Mouse (Mus musculus): ENCODE data around the gene Sirt7.

Gene Sirt7

DNA sequence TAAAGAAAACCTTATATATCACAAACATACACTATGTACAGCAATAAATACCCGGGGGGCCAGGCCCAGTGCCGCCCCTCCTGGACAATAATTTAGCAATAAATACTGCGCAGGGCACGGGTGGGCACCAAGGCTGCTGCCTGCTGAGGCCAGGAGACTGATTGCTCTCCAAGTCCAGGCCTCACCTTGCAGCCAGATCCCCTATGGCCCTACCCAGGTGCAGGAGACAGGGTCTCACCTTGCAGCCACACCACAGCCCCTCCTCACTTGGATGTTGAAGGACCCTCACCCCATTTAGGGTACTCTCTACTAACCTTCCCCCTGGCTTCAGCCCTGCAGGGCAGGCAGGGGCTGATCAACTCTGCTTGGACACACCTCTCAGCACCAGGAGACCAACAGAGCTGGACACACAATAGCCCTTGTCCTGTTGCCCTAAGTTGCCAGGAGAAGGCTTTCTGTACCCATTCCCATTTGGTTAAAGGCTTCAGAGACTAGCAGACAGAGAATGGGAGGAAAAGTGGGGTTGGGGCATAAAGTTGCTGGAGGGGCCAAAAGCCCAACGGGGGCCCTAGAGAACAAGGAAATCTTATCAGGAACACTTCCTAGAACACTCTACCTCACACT is at the start of gene Sirt7:
Gene Sirt7 (minus strand): TSS at position 89 of the 624 bp plus-strand sequence.
- DNase-seq, result peak in 1 of 2 experiments; percentile 42

DNA sequence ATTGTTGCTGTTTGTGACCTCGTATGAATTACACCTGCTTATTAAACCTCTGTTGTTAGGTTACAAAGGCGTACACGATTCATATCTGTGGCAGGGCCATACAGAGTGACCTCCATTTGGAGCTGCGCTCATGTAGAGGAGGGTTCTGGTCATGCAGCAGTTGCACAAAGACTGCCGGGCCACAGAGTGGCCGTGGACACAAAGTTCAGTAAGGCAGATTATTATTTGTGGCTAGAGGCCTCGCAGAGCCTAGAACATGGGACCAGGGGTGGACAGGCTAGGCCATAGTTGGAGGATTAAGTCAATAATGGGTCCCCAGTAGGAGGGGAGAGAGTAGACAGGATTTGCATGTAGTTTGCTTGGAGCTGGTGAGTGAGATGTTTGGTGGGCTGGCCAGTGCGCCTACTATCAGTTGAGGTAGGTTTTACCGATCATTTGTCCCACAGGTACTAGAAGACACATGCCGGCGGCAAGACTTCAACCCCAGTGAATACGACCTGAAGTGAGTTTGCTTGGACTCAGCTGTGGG is 48.6 kb upstream of the Sirt7 start:
- no peak for DNase-seq

GRCm38 (mm10) chr11:120672687-120673593 is 47.9 kb upstream of the Sirt7 start, which contains the start of gene Aspscr1:
Aspscr1 (plus strand) TSS chr11:120672973.
- peak; percentile 96 to 97 for DNase-seq

DNA sequence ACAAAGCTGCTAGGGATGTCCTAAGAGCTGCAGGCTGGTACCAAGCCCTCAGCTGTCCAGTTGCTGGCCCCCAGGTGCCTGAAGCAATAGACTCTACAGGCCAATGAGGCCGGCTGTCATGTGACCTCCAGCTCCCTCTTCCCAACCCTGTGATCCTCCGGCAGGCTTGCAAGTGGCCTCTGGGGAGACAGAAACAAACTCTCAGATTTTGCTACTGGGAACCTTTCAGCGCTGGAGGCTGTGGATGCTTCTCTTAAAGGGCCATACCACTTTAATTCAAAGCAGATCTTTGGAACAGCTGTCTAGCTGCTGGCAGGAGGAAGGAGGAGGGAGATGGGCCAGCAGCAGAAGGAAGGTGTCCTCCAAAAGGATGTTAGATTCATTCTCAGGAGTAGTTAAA is 41.6 kb upstream of the Sirt7 start:
- no peak for DNase-seq

DNA sequence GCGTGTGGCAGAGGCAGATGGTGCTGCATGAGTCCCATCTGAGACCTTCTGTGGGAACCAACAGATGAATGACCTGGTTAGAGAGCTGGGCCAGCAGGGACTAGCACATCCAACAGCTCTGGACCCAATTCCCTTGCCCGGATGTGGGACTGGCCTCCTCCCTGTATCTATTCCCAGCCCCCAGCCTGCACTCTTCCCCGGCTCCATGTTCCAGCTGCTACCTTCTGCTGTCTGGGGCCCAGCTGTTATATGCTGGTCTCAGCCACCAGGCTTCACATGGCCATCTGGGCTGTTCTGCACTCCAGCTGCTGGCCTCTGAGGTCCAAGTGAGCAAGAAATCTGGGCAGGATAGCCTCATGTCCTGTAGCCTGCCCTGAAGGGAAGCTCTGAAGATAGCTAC is 40.4 kb upstream of the Sirt7 start:
- no peak for DNase-seq

GRCm38 (mm10) chr11:120663714-120664113 is 38.7 kb upstream of the Sirt7 start:
- DNase-seq, result no peak

DNA sequence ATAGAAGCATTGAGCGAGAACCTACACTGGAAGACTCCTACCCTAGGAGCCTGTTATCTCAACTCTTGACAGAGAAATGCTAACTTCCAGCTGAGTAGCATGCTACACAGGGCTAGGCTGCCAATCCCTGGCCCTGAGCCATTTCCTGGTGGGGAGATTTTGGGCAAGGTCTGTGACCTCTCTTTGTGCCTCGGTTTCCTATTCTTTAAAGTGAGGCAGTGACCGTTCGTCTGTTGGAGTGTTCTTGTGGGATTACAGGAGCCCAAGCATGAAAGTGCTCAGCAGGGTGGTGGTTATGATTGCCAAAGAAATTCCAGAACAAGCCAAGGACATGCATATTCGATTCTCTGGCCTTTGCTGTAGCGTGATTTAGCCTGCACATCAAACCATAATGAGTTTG is 37.7 kb upstream of the Sirt7 start:
- DNase-seq, result no peak

- no peak for DNase-seq
These were observed 36.0 kb upstream of the Sirt7 start, which contains the start of gene Notum for GRCm38 (mm10) chr11:120661076-120661460. Notum (minus strand) TSS chr11:120661175.

DNA sequence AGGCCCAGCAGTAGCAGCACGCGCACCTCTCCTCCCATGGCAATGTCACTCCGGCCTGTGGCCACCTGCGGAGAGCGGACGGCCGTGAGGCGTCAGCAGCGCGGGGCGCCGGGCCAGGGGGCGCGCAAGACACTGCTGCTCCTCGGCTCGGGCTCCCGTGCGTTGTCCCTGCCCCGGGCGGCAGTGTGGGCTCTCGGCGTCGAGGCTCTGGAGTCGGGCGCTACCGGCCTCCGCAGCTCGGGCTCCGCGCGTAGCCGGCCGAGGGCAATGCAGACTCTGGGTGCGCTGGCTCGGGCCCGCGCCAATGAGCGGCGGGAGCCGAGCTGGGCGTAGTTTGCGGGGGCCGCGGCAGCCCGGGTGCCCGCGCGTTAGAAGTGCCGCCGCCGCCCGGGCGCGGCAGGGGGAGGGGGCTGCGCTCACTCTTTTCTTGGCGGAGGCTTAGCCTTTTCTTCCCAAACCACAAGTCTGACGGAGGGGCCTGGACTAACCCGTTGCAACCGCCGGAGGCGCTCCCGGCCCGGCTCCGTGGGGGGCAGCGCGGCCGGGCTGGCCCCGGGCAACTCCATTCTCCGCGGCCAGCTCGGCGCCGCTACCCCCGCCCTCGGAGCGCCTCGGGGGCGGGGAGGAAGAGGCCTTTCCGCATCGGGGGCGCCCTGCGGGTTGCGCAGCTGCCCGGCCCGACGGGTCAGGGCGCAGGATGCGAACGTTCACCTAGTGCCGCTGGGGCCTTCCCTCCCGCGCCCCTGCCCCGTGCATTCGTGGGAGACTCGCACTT is 35.4 kb upstream of the Sirt7 start:
- DNase-seq, result peak; percentile 18 to 34

- peak in 1 of 2 experiments; percentile 4 for DNase-seq
These were observed 34.7 kb upstream of the Sirt7 start for GRCm38 (mm10) chr11:120659509-120660300.

DNA sequence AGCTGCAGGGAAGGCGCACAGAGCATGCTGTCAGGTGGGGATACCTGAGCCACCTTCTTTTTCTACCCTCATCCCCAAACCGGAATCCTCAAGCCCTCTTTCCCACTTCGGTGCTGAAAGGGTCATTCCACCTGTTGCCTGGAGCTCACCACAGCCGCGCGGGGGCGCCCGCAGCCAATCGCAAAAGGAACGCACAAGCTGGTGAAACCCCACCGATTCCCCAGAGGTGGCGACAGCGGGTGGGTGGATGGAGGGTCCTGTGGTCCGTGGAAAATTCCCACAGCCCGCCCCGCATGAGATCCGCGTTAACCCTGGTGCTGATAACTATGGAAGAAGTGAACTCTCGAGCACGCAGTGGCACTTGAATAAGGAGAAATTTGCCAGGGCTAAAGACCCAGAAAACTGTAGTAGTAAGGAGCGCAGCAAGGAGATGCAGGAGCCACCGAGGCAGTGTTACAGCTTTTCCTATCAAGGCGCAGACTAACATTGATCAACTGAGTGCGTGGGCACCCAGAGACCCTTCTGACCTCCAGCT is 33.9 kb upstream of the Sirt7 start:
- DNase-seq, result peak; percentile 84 to 86

DNA sequence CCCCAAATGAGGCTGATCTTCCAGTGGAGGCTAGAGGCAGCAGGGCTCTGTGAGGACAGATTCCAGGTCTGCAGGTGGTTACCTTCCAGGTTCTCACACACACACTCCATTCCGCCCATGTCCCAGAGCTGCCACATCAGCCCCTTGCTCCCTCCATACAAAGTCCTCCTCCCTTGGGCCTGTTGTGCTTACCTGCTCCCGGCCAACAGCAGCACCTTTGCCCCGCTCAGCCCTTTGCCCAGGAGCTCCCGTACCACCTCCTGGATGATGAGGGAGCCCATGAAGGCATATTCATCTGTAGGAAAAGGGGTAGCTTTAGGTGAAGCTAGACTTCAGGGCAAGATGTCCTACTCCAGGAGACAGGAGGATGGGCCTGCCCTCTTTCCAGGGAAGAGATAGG is 32.3 kb upstream of the Sirt7 start:
- DNase-seq, result no peak

DNA sequence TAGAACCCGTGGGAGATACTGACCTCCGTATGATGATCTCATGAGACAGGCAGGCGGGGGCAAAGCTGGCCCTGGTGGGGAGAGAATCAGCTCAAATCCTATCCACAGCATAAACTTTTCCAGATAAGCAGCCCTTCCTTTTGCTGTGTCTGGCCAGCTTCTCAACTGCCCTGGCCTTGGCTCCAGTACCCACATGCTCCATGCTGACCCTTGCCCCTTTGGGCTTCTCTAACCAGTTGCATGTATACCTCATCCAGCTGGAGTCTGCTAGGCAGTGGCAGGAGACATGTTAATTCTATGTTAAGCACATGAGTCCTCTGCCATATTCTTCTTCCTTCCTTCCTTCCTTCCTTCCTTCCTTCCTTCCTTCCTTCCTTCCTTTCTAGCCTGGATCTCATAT is 29.7 kb upstream of the Sirt7 start:
- DNase-seq, result no peak

DNA sequence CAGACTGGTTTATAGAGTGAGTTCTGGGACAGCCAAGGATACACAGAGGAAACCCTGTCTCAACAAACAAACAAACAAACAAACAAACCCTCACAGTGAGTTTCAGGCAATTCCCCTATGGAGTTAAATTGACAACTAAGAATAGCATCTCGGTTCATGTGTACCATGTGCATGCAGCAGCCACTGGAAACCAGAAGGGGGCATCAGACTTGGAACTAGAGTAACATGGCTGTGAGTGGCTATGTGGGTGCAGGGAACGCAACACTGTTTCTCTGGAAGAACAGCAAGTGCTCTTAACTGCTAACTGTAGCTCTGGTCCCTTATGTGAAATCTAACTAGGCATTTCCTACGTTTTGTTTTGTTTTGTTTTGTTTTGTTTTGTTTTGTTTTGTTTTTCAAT is 26.8 kb upstream of the Sirt7 start:
- DNase-seq, result no peak

DNA sequence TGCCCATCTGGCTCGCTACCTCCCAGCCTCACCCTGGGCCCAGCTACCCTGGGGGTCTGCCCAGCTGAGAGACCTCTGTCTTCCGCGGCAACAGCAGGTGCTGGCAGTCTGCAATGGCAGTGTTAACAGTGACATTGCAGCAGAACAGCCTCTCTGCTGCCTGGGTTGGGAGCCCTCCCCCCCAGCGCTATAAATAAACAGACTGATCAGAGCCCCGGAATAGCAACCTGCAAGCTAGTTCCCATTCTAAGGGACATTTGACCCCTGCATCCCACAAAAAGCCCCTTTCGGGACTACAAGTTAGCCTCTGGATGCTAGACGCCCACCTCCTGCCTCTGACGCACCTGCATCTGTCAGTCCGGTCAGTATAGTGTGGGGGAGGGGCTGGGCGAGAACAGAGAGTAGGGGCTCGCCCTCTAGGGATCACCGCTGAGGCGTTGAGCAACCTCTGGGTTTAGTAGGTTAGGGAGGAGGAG is 23.0 kb upstream of the Sirt7 start, which contains the start of gene Myadml2:
Gene Myadml2 (minus strand): TSS at position 158 of the 476 bp plus-strand sequence.
- peak; percentile 52 to 60 for DNase-seq

GRCm38 (mm10) chr11:120647047-120647830 is 22.2 kb upstream of the Sirt7 start:
- DNase-seq, result no peak

GRCm38 (mm10) chr11:120643601-120643987 is 18.6 kb upstream of the Sirt7 start, which contains the start of gene Pycr1:
Pycr1 (minus strand) TSS chr11:120643769.
- DNase-seq, result peak; percentile 94

- DNase-seq, result peak in 1 of 2 experiments; percentile 47
These were observed 18.0 kb upstream of the Sirt7 start for GRCm38 (mm10) chr11:120642939-120643600.

DNA sequence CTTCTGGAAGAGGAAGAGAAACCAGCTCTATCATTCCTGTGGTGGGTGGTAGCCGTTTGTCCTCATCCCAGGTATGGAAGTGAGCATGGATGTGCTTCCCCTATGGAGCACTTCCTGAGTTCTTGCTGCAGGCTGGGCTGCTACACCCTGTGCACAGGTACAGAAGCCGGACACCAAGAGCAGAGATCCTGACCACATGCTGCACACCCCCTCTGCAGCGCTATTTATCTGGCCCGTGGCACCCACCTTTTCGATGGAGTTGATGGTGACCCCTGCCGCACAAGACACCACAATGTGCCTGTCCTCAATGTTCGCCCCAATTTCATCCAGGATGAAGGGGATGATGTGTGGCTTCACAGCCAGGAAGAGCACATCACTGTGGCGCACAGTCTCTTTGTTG is 16.8 kb upstream of the Sirt7 start:
- no peak for DNase-seq

- no peak for DNase-seq
These were observed 16.2 kb upstream of the Sirt7 start for GRCm38 (mm10) chr11:120641255-120641654.

All from thymus, postnatal 36 days (tissue).